Mouse (Mus musculus) lung, embryonic 16.5 days (tissue): ENCODE measurements around the gene Pxdc1. TPM values are rescaled to one million over a fixed set of nuclear protein-coding genes. Genes with fewer than 3 reads are reported as not detected.

Experiments used
- ATAC-seq: fragments of 200-750 bp; cut with Nextera tagmentation; 2 replicates; pipeline ENCODE4 v1.8.0; 2017; ENCODE audit warnings: low read depth, mild to moderate bottlenecking, moderate library complexity
- H3K27ac ChIP-seq: fragments of 300-500 bp; sonication (generic); 2 replicates; pipeline ENCODE4 v1.5.1; 2014; ENCODE audit warnings: mild to moderate bottlenecking, control low read depth, low read length
- H3K27me3 ChIP-seq: fragments of 300-500 bp; sonication (generic); 2 replicates; pipeline ENCODE4 v1.6.1; 2014; ENCODE audit warnings: low read depth, low read length, mixed read lengths; ENCODE audit not compliant: control insufficient read depth, insufficient read depth
- H3K36me3 ChIP-seq: fragments of 300-500 bp; sonication (generic); 2 replicates; pipeline ENCODE4 v1.6.1; 2014; ENCODE audit warnings: low read length; ENCODE audit not compliant: control insufficient read depth, insufficient read depth
- H3K4me1 ChIP-seq: fragments of 300-500 bp; sonication (generic); replicated peaks from 2 replicates; pipeline ENCODE4 v1.6.1; 2014; ENCODE audit warnings: low read length, mixed read lengths; ENCODE audit not compliant: control insufficient read depth, insufficient read depth
- H3K4me2 ChIP-seq: fragments of 300-500 bp; sonication (generic); 2 replicates; pipeline ENCODE4 v1.6.1; 2014; ENCODE audit warnings: low read depth, low read length, control low read depth
- H3K4me3 ChIP-seq: fragments of 300-500 bp; sonication (generic); 2 replicates; pipeline ENCODE4 v1.5.1; 2014; ENCODE audit warnings: mild to moderate bottlenecking, low read length, control low read depth
- H3K9ac ChIP-seq: fragments of 300-500 bp; sonication (generic); 2 replicates; pipeline ENCODE4 v1.6.1; 2014; ENCODE audit warnings: low read length, control low read depth
- H3K9me3 ChIP-seq: fragments of 300-500 bp; sonication (generic); 2 replicates; pipeline ENCODE4 v1.6.1; 2016; ENCODE audit warnings: low read length; ENCODE audit not compliant: control insufficient read depth
- WGBS: fragments of 180-500 bp; shearing (Covaris S2); extraction: QIAGEN DNeasy Blood & Tissue Kit; methylation state at CpG from one replicate; pipeline ENCODE4 v1.1.7; 2014; 5-methylcytosine and 5-hydroxymethylcytosine counted together
- polyA plus RNA-seq: library from polyadenylated mRNA; unstranded; fragments of >200 nt; fragmentation: Nextera tagmentation; extraction: Ambion mirVana; gene quantifications from 2 replicates; pipeline ENCODE4 v1.2.1, GENCODE M21; 2015

Pxdc1 gene
- polyA plus RNA-seq, 1 experiment from 2014 or later: 6.2 TPM

- 75% methylated on average over 14 of the region's 14 CpGs for WGBS
- Histone ChIP-seq H3K4me1 (peaks cover 4% of the 10 kb centered on the region; the same call in 1 of the 2 replicates), H3K9me3 (no peaks in the 10 kb centered on the region)
Measured at GRCm38 (mm10) chr13:34644401-34644800, 8.9 kb downstream of the Pxdc1 start.

GRCm38 (mm10) chr13:34643926-34644325, 9.4 kb downstream of the Pxdc1 start:
- Histone ChIP-seq H3K27me3 (no peaks in the 10 kb centered on the region), H3K36me3 (no peaks in the 10 kb centered on the region), H3K27ac (no peak overlapping the region), H3K4me2 (no peak overlapping the region), H3K4me3 (no peak overlapping the region), H3K9ac (no peak overlapping the region), H3K9me3 (no peaks in the 10 kb centered on the region), H3K4me1 (peaks cover 4% of the 10 kb centered on the region; the same call in 1 of the 2 replicates)
- ATAC-seq: no peak
- 80% methylated on average over 4 of the region's 4 CpGs for WGBS

More at GRCm38 (mm10) chr13:34644401-34644800, 8.9 kb downstream of the Pxdc1 start:
- Histone ChIP-seq H3K4me3 (no peak overlapping the region), H3K27me3 (no peaks in the 10 kb centered on the region), H3K36me3 (no peaks in the 10 kb centered on the region), H3K9ac (no peak overlapping the region), H3K27ac (no peak overlapping the region), H3K4me2 (no peak overlapping the region)
- ATAC-seq: no peak

DNA sequence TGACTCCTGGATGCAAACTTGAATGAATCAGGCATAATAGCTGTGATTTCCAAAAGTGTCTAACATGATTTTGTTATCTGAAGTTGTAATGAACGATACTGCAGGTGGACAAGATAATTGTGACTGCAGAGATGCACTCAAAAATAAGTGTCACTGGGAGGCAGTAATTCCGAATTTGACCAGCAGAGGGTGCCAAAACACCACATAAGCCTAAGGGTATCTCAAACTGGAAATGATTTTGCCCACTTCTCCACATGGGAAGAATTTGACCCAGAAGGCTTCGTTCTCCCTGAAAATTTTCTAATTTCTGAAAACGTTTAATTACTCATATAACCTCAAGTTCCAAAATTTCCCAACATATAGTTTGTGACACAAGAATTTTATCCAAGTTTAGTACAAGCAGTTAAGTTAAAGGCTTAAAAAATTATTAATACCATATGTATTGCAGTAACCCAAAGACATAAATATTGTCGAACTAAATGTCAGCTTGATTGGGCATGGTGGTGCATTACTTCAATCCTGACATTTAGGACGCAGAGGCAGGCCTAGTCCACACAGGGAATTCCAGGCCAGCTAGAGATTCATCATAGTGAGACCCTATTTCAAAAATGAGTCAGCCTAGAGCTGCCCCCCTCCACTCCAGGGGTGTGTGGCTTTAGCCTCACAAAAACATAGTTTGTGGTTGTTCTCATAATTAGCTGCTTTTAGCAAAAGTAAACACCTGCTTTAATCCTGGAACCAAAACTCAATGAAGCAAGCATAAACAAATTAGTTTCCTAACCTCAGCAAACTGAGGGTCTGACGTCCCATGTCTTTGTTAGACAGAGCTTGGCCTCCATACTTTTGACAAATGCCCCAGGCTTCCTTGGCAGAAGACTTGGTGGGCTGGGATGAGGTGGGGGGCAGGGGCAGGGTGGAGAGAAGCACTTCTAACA, 10.1 kb downstream of the Pxdc1 start:
- no peak overlapping the region for H3K4me2 ChIP-seq
- H3K4me1 ChIP-seq: peaks cover 4% of the 10 kb centered on the region; the same call in 1 of the 2 replicates
- H3K27ac ChIP-seq: no peak overlapping the region
- H3K36me3 ChIP-seq: no peaks in the 10 kb centered on the region
- H3K4me3 ChIP-seq: no peak overlapping the region
- no peak overlapping the region for H3K9ac ChIP-seq
- no peaks in the 10 kb centered on the region for H3K9me3 ChIP-seq
- no peaks in the 10 kb centered on the region for H3K27me3 ChIP-seq
- 27% methylated on average over 7 of the region's 7 CpGs for WGBS
- ATAC-seq: no peak

- H3K27ac ChIP-seq: no peak overlapping the region
- H3K4me2 ChIP-seq: no peak overlapping the region
- WGBS: 32% methylated on average over 2 of the region's 2 CpGs
- H3K27me3 ChIP-seq: no peaks in the 10 kb centered on the region
- no peaks in the 10 kb centered on the region for H3K9me3 ChIP-seq
- no peaks in the 10 kb centered on the region; the same call in none of the 2 replicates for H3K36me3 ChIP-seq
- ATAC-seq: no peak
- H3K4me1 ChIP-seq: peaks cover under 1% of the 10 kb centered on the region; the same call in 1 of the 2 replicates
- H3K4me3 ChIP-seq: no peak overlapping the region
- no peak overlapping the region for H3K9ac ChIP-seq
Measured at GRCm38 (mm10) chr13:34641066-34641465, 12.2 kb downstream of the Pxdc1 start.

DNA sequence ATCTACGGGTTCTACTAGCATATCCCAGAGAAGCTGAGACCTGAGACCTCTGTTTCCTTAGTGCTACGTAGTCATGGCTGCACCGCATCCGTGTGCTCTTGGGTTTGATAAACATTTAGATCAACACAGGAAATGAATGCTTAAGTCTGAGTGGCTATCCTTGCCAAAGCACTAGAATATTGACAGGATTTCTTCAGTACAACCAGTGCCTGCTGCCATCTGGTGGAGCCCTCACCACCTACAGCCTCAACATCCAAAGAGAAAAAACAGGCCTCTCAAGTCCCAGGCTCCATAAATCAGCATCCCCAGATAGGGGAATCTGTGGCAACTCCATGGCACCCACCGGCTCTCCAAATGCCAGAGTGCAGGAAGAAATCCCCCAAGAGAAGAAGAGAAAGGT, 17.3 kb downstream of the Pxdc1 start:
- Histone ChIP-seq H3K27me3 (no peaks in the 10 kb centered on the region), H3K36me3 (no peaks in the 10 kb centered on the region; the same call in none of the 2 replicates), H3K27ac (no peak overlapping the region), H3K4me3 (no peak overlapping the region), H3K4me2 (no peak overlapping the region), H3K9me3 (no peaks in the 10 kb centered on the region), H3K9ac (no peak overlapping the region), H3K4me1 (peaks cover 3% of the 10 kb centered on the region; the same call in 1 of the 2 replicates)
- WGBS: 20% methylated on average over 5 of the region's 5 CpGs
- ATAC-seq: peak; percentile 83

DNA sequence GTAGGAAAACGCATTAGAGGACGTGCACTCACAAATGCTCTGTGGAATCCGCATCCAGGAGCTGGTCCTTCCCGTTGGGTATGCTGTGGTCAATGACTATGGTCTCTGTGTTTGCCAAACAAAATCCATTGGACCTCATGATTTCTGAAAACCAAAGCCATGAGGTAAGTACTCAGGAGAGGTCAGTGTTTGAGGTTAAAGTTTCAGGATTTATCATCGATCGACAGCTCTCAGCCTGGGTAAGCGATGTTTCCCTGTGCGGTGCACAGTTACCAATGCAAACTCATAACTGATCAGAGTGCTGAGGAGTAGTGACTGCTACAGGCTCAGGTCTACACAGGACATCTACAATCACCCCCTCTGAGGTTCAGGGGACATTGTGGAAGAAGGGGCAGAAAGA, 23.0 kb downstream of the Pxdc1 start:
- H3K4me3 ChIP-seq: no peak overlapping the region
- H3K27ac ChIP-seq: no peak overlapping the region
- ATAC-seq: no peak
- 92% methylated on average over 8 of the region's 8 CpGs for WGBS
- no peak overlapping the region for H3K4me2 ChIP-seq
- H3K9me3 ChIP-seq: no peaks in the 10 kb centered on the region
- H3K27me3 ChIP-seq: no peaks in the 10 kb centered on the region
- H3K9ac ChIP-seq: no peak overlapping the region
- no peaks in the 10 kb centered on the region for H3K4me1 ChIP-seq
- no peaks in the 10 kb centered on the region for H3K36me3 ChIP-seq

- Histone ChIP-seq H3K4me3 (no peak overlapping the region), H3K27ac (no peak overlapping the region), H3K4me1 (no peaks in the 10 kb centered on the region), H3K9ac (no peak overlapping the region), H3K27me3 (no peaks in the 10 kb centered on the region), H3K36me3 (no peaks in the 10 kb centered on the region), H3K4me2 (no peak overlapping the region), H3K9me3 (no peaks in the 10 kb centered on the region)
- WGBS: 85% methylated on average over 5 of the region's 5 CpGs
- no peak for ATAC-seq
Measured at GRCm38 (mm10) chr13:34629741-34630140, 23.5 kb downstream of the Pxdc1 start.

GRCm38 (mm10) chr13:34627446-34627845, 25.8 kb downstream of the Pxdc1 start:
- H3K27ac ChIP-seq: no peak overlapping the region
- H3K4me2 ChIP-seq: no peak overlapping the region
- no peaks in the 10 kb centered on the region for H3K27me3 ChIP-seq
- no peak overlapping the region for H3K9ac ChIP-seq
- H3K36me3 ChIP-seq: no peaks in the 10 kb centered on the region
- H3K4me3 ChIP-seq: no peak overlapping the region
- H3K9me3 ChIP-seq: no peaks in the 10 kb centered on the region
- ATAC-seq: no peak
- 44% methylated on average over 3 of the region's 3 CpGs for WGBS
- H3K4me1 ChIP-seq: no peaks in the 10 kb centered on the region

DNA sequence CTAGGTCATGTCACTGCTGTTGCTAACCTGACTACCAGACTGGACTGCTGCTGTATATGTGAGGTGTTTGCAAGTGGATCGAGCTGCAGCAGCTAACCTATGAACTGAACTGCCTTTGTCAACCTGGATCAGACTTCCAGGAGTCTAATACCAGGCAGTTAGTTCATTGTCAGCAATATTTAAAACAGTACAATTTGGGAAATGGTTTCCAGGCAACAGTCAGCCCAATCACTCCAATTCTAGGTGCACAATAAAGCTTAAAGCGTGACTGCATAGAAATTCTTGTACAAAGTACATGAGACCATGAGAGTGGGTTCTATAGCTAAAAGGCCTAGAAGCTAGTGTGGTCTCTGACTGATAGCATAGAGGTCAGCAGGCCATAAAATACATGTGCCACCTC, 28.9 kb downstream of the Pxdc1 start:
- Histone ChIP-seq H3K9ac (no peak overlapping the region), H3K4me1 (no peaks in the 10 kb centered on the region), H3K36me3 (no peaks in the 10 kb centered on the region), H3K27ac (no peak overlapping the region), H3K9me3 (no peaks in the 10 kb centered on the region), H3K4me2 (no peak overlapping the region), H3K27me3 (no peaks in the 10 kb centered on the region), H3K4me3 (no peak overlapping the region)
- 85% methylated on average over 2 of the region's 2 CpGs for WGBS
- ATAC-seq: no peak
